In the genomic region with DNA sequence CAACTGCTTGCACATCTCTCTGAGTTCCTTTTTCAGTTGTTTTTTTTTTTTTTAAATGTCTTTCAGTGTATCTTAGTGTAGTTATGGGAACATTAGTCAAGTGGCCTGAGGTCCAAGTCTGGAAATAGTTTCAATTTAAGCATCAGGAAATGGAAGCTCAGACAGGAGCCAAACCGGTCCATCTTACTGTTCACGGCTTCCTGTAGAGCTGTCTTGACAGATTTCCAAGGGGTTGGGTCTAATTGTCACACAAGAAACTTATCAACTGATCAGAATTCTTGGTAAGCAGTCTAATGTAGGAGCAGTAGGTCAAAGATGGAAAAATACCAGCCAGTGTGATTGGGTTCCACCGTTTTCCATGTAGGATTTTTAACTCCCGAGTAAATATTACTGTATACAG, we compare ENCODE assay signal across 19 mouse cellular contexts. TPM values are rescaled to one million over a fixed set of nuclear protein-coding genes. Genes with fewer than 3 reads are reported as not detected.
A peak's percentile ranks its signal among the peaks of the same experiment; 100 is the strongest.
DNase-seq lines count a peak whose midpoint lies in the region; ATAC-seq and TF ChIP-seq lines count a peak whose summit lies in the region.
"Had no signal": no experiment of that assay in that cellular context is flagged by ENCODE, and none has a peak within 500 bp of the region (broad histone marks: within the 10 kb centered on the region; RNA-seq: fewer than 3 reads in every experiment).

No protein-coding gene starts in this region.

- no peak overlapping the region for H3K27ac ChIP-seq in kidney, embryonic 14.5 days (ENCODE audit: low read depth, low read length)
- H3K27ac ChIP-seq in MEL (ENCODE audit: control insufficient read depth, low read depth, low read length) = no peak overlapping the region
- H3K27ac ChIP-seq: embryonic facial prominence, embryonic 10.5 days; forebrain, embryonic 13.5 days; heart, embryonic 13.5 days; hindbrain, embryonic 12.5 days had no signal

- no peaks in the 10 kb centered on the region for H3K9me3 ChIP-seq in kidney, embryonic 14.5 days (ENCODE audit: control insufficient read depth, low read length)
- H3K9me3 ChIP-seq in MEL (replicated peaks; ENCODE audit: insufficient read depth, low read length) = no peaks in the 10 kb centered on the region
- H3K9me3 ChIP-seq: embryonic facial prominence, embryonic 10.5 days; forebrain, embryonic 13.5 days; G1E; heart, embryonic 13.5 days; hindbrain, embryonic 12.5 days had no signal

- H3K4me2 ChIP-seq in kidney, embryonic 14.5 days (replicated peaks; ENCODE audit: low read depth, low read length) = no peak overlapping the region
- H3K4me2 ChIP-seq: forebrain, embryonic 13.5 days; heart, embryonic 13.5 days; hindbrain, embryonic 12.5 days had no signal

- no peak for TF ChIP-seq EP300 in MEL (IDR thresholded peaks at IDR 0.05; ENCODE audit: low read depth in 1 of 2, low read length in 2 of 2)

- H3K79me2 ChIP-seq in MEL (ENCODE audit: control insufficient read depth, insufficient read depth, low read length, poor library complexity) = no peaks in the 10 kb centered on the region

- ATAC-seq in kidney, embryonic 14.5 days (ENCODE audit: low FRiP score, low TSS enrichment) = no peak
- ATAC-seq: forebrain, embryonic 13.5 days; forebrain, postnatal 0 days; hindbrain, embryonic 16.5 days had no signal

- peak; percentile 34 for DNase-seq in kidney, adult 11 months
- DNase-seq in kidney, postnatal 14 days = peak; percentile 50
- no peak for DNase-seq in kidney, postnatal 10 days
- peak; percentile 34 for DNase-seq in lung, postnatal 10 days
- DNase-seq in lung, postnatal 4 days = no peak
- DNase-seq in MEL (ENCODE audit: low read depth, low spot score) = no peak
- DNase-seq in adrenal gland, postnatal 10 days = no peak
- DNase-seq: adrenal gland, postnatal 25 days; cerebellum, adult 18-20 months; forebrain, postnatal 0 days; gastrocnemius, postnatal 14 days; heart, postnatal 4 days had no signal

- H3K9ac ChIP-seq in kidney, embryonic 14.5 days (ENCODE audit: low read depth, low read length) = no peak overlapping the region
- no peak overlapping the region for H3K9ac ChIP-seq in MEL (ENCODE audit: control insufficient read depth, low read depth, low read length, poor library complexity, severe bottlenecking)
- H3K9ac ChIP-seq: forebrain, embryonic 13.5 days; forebrain, postnatal 0 days; heart, embryonic 13.5 days; hindbrain, embryonic 12.5 days had no signal

- TF ChIP-seq POLR2A in MEL (IDR thresholded peaks at IDR 0.05; ENCODE audit: control insufficient read depth in 1 of 2, insufficient read depth in 1 of 2, low read depth in 1 of 2, low read length in 2 of 2, poor library complexity in 1 of 2) = no peak

- H3K4me1 ChIP-seq in kidney, embryonic 14.5 days (ENCODE audit: control insufficient read depth, insufficient read depth, low read length) = 0 out of 2 replicates have a peak, but pooled peaks cover 4% of the 10 kb centered on the region
- peaks cover 6 to 15% of the 10 kb centered on the region in 2 experiments; a peak in 3 of 4 replicates for H3K4me1 ChIP-seq in MEL (ENCODE audit: control insufficient read depth in 1 of 2, insufficient read depth in 2 of 2, low read length in 2 of 2)
- H3K4me1 ChIP-seq: forebrain, embryonic 13.5 days; hindbrain, embryonic 12.5 days had no signal

- no peaks in the 10 kb centered on the region for H3K36me3 ChIP-seq in kidney, embryonic 14.5 days (ENCODE audit: control insufficient read depth, insufficient read depth, low read length)
- peaks cover 0 to 14% of the 10 kb centered on the region in 2 experiments; a peak in 2 of 4 replicates for H3K36me3 ChIP-seq in MEL (ENCODE audit: control insufficient read depth in 1 of 2, insufficient read depth in 2 of 2, low read length in 2 of 2)
- H3K36me3 ChIP-seq: heart, embryonic 13.5 days; hindbrain, embryonic 12.5 days had no signal

- TF ChIP-seq CTCF in MEL (IDR thresholded peaks at IDR 0.05 in 2 of 3, conservative IDR thresholded peaks at IDR 0.05 in 1 of 3; ENCODE audit: control insufficient read depth in 1 of 3, insufficient read depth in 1 of 3, low read depth in 2 of 3, low read length in 3 of 3, poor library complexity in 1 of 3, severe bottlenecking in 1 of 3) = no peak

- WGBS in kidney, embryonic 14.5 days = 86% methylated on average over 4 of the region's 4 CpGs

- TF ChIP-seq RAD21 in MEL (IDR thresholded peaks at IDR 0.05; ENCODE audit: low read depth, low read length) = no peak

- H3K27me3 ChIP-seq in kidney, embryonic 14.5 days (ENCODE audit: control insufficient read depth, insufficient read depth, low read length) = no peaks in the 10 kb centered on the region
- H3K27me3 ChIP-seq in MEL (ENCODE audit: control insufficient read depth in 1 of 2, insufficient read depth in 2 of 2, low read length in 2 of 2) = no peaks in the 10 kb centered on the region
- H3K27me3 ChIP-seq: forebrain, embryonic 13.5 days; heart, embryonic 13.5 days; hindbrain, embryonic 12.5 days had no signal

- no peak overlapping the region for H3K4me3 ChIP-seq in kidney, embryonic 14.5 days (ENCODE audit: low read length)
- no peak overlapping the region for H3K4me3 ChIP-seq in MEL (ENCODE audit: control insufficient read depth in 1 of 2, insufficient read depth in 1 of 2, low read depth in 2 of 2, low read length in 2 of 2)
- H3K4me3 ChIP-seq: embryonic facial prominence, embryonic 10.5 days; forebrain, embryonic 13.5 days; heart, embryonic 13.5 days; hindbrain, embryonic 12.5 days had no signal

TF ChIP-seq in MEL, 35 proteins besides CTCF, POLR2A, EP300 and RAD21:
- no peak for TF ChIP-seq BHLHE40 (IDR thresholded peaks at IDR 0.05; ENCODE audit: borderline replicate concordance, low read depth, low read length)
- TF ChIP-seq USF1 (IDR thresholded peaks at IDR 0.05; ENCODE audit: low read depth, low read length) = no peak
- no peak for TF ChIP-seq NELFE (IDR thresholded peaks at IDR 0.05; ENCODE audit: low read depth, low read length)
- peak; percentile 30; the same call in 1 of the 2 replicates for TF ChIP-seq ZNF384 (IDR thresholded peaks at IDR 0.05; ENCODE audit: low read depth, low read length)

RNA-seq across cellular contexts. Expression of a gene that starts 31.3 kb away (rescaled TPM):
- 45.9 and 69.4 TPM in 2 replicates for polyA plus RNA-seq in kidney, embryonic 14.5 days (2014; fragmentation: Nextera tagmentation; extraction: Ambion mirVana)
- total RNA-seq in MEL (2012; rRNA removed) = 185 and 187 TPM in 2 replicates
- polyA plus RNA-seq in MEL (2012; ENCODE audit: insufficient read depth in 1 of 2, insufficient read length in 2 of 2, low read depth in 1 of 2, low replicate concordance in 2 of 2, missing spikeins in 1 of 2) = 100 to 1,000 TPM in 1 of 2 experiments, 10 to 100 TPM in 1; 74.7 to 157 TPM
- 10 to 100 TPM; 18.0 to 21.8 TPM for total RNA-seq in adrenal gland, postnatal 10 days (2021)

RNA-seq across cellular contexts. Expression of a gene that starts 31.4 kb away (rescaled TPM):
- polyA plus RNA-seq in kidney, embryonic 14.5 days (2014; fragmentation: Nextera tagmentation; extraction: Ambion mirVana) = 10.6 and 15.1 TPM in 2 replicates
- total RNA-seq in MEL (2012; rRNA removed) = 7.1 and 7.7 TPM in 2 replicates
- 10 to 100 TPM in 1 of 2 experiments, not detected in 1; 11.6 TPM for polyA plus RNA-seq in MEL (2012; ENCODE audit: insufficient read depth in 1 of 2, insufficient read length in 2 of 2, low read depth in 1 of 2, low replicate concordance in 2 of 2, missing spikeins in 1 of 2)
- 10 to 100 TPM; 12.0 to 17.4 TPM for total RNA-seq in adrenal gland, postnatal 10 days (2021)

Comparison
In these comparisons a context has a peak if more than half of its experiments do, and no peak if none do; other contexts are left out.
1. DNase-seq: peak in kidney, adult 11 months (single experiment), kidney, postnatal 14 days (single experiment) and lung, postnatal 10 days (single experiment); none in kidney, postnatal 10 days (single experiment), lung, postnatal 4 days (0 of 2), MEL (single experiment) and adrenal gland, postnatal 10 days (single experiment).